Mouse (Mus musculus) heart, adult 2 months (tissue): ENCODE results near the gene Acsl1.

ENCODE experiments used
- EP300 ChIP-seq: fragments of 200-500 bp; IDR thresholded peaks from 2 replicates; pipeline ENCODE4 v1.6.1; 2011; ENCODE audit warnings: low read depth, low read length, control low read depth; ENCODE audit not compliant: insufficient read depth
- POLR2A ChIP-seq: fragments of 200-500 bp; IDR thresholded peaks from 2 replicates; pipeline ENCODE4 v1.6.1; 2011; ENCODE audit warnings: mild to moderate bottlenecking, low read depth, low read length, control low read depth; ENCODE audit not compliant: insufficient read depth

DNA sequence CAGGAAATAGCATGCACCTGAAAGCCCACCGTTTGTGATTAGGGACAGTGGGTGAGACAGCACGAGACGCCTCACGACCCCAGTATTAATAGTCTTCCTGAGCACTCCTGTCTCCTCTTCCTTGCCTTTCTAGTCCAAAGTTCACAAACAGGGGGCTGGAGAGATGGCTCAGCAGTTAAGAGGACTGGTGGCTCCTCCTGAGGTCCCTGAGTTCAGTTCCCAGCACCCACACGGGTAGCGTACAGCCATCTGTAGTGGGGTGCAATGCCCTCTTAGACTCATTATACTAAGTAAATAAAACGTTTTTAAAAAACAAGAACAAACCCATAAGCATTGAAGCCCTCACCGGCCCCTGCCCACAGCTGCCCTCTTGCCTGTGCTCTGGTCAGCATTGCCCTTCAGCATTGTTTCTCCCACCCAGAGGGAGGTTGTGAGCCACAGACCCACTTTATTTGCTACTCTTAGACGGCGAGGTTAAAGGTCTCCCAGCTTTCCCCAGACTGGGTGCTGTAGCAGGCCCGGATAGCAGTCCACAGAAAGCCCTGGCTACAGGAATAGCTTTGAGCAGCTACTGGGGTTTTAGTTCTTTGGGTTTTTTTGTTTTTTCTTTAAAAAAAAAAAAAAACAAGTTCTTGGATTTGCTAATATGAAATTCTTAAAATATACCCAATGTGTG, 22.8 kb downstream of the Acsl1 start:
- TF ChIP-seq POLR2A (no peak), EP300 (no peak)
